10 mouse cellular contexts compared by ENCODE assay signal in genomic region chr12:8511037-8511882, GRCm38 (mm10). TPM values are rescaled to one million over a fixed set of nuclear protein-coding genes. Genes with fewer than 3 reads are reported as not detected.
A peak's percentile ranks its signal among the peaks of the same experiment; 100 is the strongest.
DNase-seq lines count a peak whose midpoint lies in the region; ATAC-seq lines count a peak whose summit lies in the region.
"Had no signal": no experiment of that assay in that cellular context is flagged by ENCODE, and none has a peak within 500 bp of the region (broad histone marks: within the 10 kb centered on the region; RNA-seq: fewer than 3 reads in every experiment).

No protein-coding gene starts in this region.

- H3K27me3 ChIP-seq in lung, embryonic 15.5 days: no peaks in the 10 kb centered on the region
- H3K27me3 ChIP-seq in forebrain, embryonic 10.5 days (ENCODE audit: poor library complexity, severe bottlenecking): no peaks in the 10 kb centered on the region

- no peak overlapping the region for H3K27ac ChIP-seq in lung, embryonic 15.5 days
- H3K27ac ChIP-seq in forebrain, embryonic 10.5 days: no peak overlapping the region

- no peaks in the 10 kb centered on the region for H3K9me3 ChIP-seq in lung, embryonic 15.5 days
- H3K9me3 ChIP-seq in forebrain, embryonic 10.5 days: no peaks in the 10 kb centered on the region

- peak; percentile 46; the same call in 1 of the 2 replicates for ATAC-seq in lung, embryonic 15.5 days (ENCODE audit: borderline replicate concordance, extremely low read depth, low FRiP score, low TSS enrichment)
- ATAC-seq: forebrain, embryonic 16.5 days had no signal

- peak; percentile 74 for DNase-seq in adrenal gland, adult 2 months
- DNase-seq in adrenal gland, postnatal 4 days (ENCODE audit: low spot score in 2 of 2): no peak
- DNase-seq in layer of hippocampus, adult 11-12 months (ENCODE audit: low spot score): peak; percentile 30
- no peak for DNase-seq in layer of hippocampus, adult 8-10 months (ENCODE audit: low spot score in 2 of 2)
- DNase-seq in adrenal gland, postnatal 36 days: peak; percentile 38 to 55
- no peak for DNase-seq in forebrain, embryonic 10.5 days (ENCODE audit: extremely low spot score, low spot score)
- no peak for DNase-seq in embryo, embryonic 11 days
- DNase-seq: left cerebral cortex, postnatal 4 days had no signal

- no peaks in the 10 kb centered on the region for H3K36me3 ChIP-seq in lung, embryonic 15.5 days
- no peaks in the 10 kb centered on the region for H3K36me3 ChIP-seq in forebrain, embryonic 10.5 days (replicated peaks)

- no peak overlapping the region for H3K9ac ChIP-seq in lung, embryonic 15.5 days

- WGBS in lung, embryonic 15.5 days: 54% methylated on average over 18 of the region's 18 CpGs
- 88% methylated on average over 18 of the region's 18 CpGs for WGBS in forebrain, embryonic 10.5 days

- peaks cover 9% of the 10 kb centered on the region; the same call in 1 of the 2 replicates for H3K4me1 ChIP-seq in lung, embryonic 15.5 days
- no peaks in the 10 kb centered on the region for H3K4me1 ChIP-seq in forebrain, embryonic 10.5 days

- H3K4me2 ChIP-seq in lung, embryonic 15.5 days: no peak overlapping the region

- H3K4me3 ChIP-seq in lung, embryonic 15.5 days: no peak overlapping the region
- H3K4me3 ChIP-seq in forebrain, embryonic 10.5 days: no peak overlapping the region

RNA-seq across cellular contexts. Expression of gene Rhob, which starts 11.5 kb away (rescaled TPM):
- 100 to 1,000 TPM; 166 to 261 TPM for total RNA-seq in adrenal gland, adult 2 months (2021)
- 497 and 623 TPM in 2 replicates for polyA plus RNA-seq in adrenal gland, adult 2 months (2012; rRNA removed)
- 100 to 1,000 TPM; 176 to 206 TPM for total RNA-seq in adrenal gland, postnatal 4 days (2021)
- total RNA-seq in layer of hippocampus, adult 8-10 months (2022): 100 to 1,000 TPM; 285 to 368 (median 321) TPM
- total RNA-seq in adrenal gland, postnatal 36 days (2021): 100 to 1,000 TPM; 199 to 285 TPM
- polyA plus RNA-seq in lung, embryonic 15.5 days (2015; fragmentation: Nextera tagmentation; extraction: Ambion mirVana): 49.4 and 52.1 TPM in 2 replicates
- polyA plus RNA-seq in forebrain, embryonic 10.5 days (2016; fragmentation: Nextera tagmentation; extraction: Ambion mirVana): 25.2 and 27.1 TPM in 2 replicates

Comparison
In these comparisons a context has a peak if more than half of its experiments do, and no peak if none do; other contexts are left out.
1. DNase-seq: peak in adrenal gland, adult 2 months (single experiment), layer of hippocampus, adult 11-12 months (single experiment) and adrenal gland, postnatal 36 days (2 of 2); none in adrenal gland, postnatal 4 days (0 of 2), layer of hippocampus, adult 8-10 months (0 of 2), forebrain, embryonic 10.5 days (single experiment) and embryo, embryonic 11 days (single experiment).